Mouse (Mus musculus) limb, embryonic 15.5 days (tissue): ENCODE results near the gene Hba-a1. TPM values are rescaled to one million over a fixed set of nuclear protein-coding genes. Genes with fewer than 3 reads are reported as not detected.
A peak's percentile ranks its signal among the peaks of the same experiment; 100 is the strongest.
"Not testable (repeated sequence)": the region's sequence is repeated elsewhere in the genome, so short reads cannot be mapped to it uniquely, and the experiment has no call there.

Source experiments
- ATAC-seq: fragments of 200-750 bp; cut with Nextera tagmentation; 2 replicates; pipeline ENCODE4 v1.8.0; 2017; ENCODE audit warnings: low read depth, moderate TSS enrichment; ENCODE audit not compliant: insufficient number of reproducible peaks, low FRiP score, low TSS enrichment
- H3K27ac ChIP-seq: fragments of 300-500 bp; sonication (generic); 2 replicates; pipeline ENCODE4 v1.5.1; 2015; ENCODE audit warnings: moderate library complexity, mild to moderate bottlenecking, inconsistent platforms
- H3K27me3 ChIP-seq: fragments of 300-500 bp; sonication (generic); 2 replicates; pipeline ENCODE4 v1.6.1; 2015; ENCODE audit warnings: inconsistent platforms
- H3K36me3 ChIP-seq: fragments of 300-500 bp; sonication (generic); 2 replicates; pipeline ENCODE4 v1.6.1; 2015; ENCODE audit warnings: inconsistent platforms
- H3K4me1 ChIP-seq: fragments of 300-500 bp; sonication (generic); 2 replicates; pipeline ENCODE4 v1.6.1; 2015; ENCODE audit warnings: inconsistent platforms
- H3K4me2 ChIP-seq: fragments of 300-500 bp; sonication (generic); 2 replicates; pipeline ENCODE4 v1.6.1; 2015; ENCODE audit warnings: mild to moderate bottlenecking, inconsistent platforms
- H3K4me3 ChIP-seq: fragments of 300-500 bp; sonication (generic); 2 replicates; pipeline ENCODE4 v1.5.1; 2015; ENCODE audit warnings: mild to moderate bottlenecking, inconsistent platforms
- H3K9ac ChIP-seq: fragments of 300-500 bp; sonication (generic); 2 replicates; pipeline ENCODE4 v1.6.1; 2015; ENCODE audit warnings: inconsistent platforms
- H3K9me3 ChIP-seq: fragments of 300-500 bp; sonication (generic); 2 replicates; pipeline ENCODE4 v1.6.1; 2016; ENCODE audit warnings: inconsistent platforms
- WGBS: fragments of 180-500 bp; shearing (Covaris S2); methylation state at CpG from one replicate; pipeline ENCODE4 v1.1.7; 2015; 5-methylcytosine and 5-hydroxymethylcytosine counted together
- polyA plus RNA-seq: library from polyadenylated mRNA; unstranded; fragments of >200 nt; fragmentation: Nextera tagmentation; extraction: Ambion mirVana; gene quantifications from 2 replicates; pipeline ENCODE4 v1.2.1, GENCODE M21; 2015

Hba-a1 gene
- polyA plus RNA-seq, 1 experiment from 2014 or later: 6,336 TPM

GRCm38 (mm10) chr11:32285031-32285775 lies 1.9 kb downstream of the Hba-a1 start:
- Histone ChIP-seq H3K27ac (no peak overlapping the region), H3K4me1 (no peaks in the 10 kb centered on the region), H3K4me2 (no peak overlapping the region), H3K9ac (no peak overlapping the region), H3K9me3 (no peaks in the 10 kb centered on the region), H3K36me3 (no peaks in the 10 kb centered on the region), H3K4me3 (no peak overlapping the region), H3K27me3 (0 out of 2 replicates have a peak, but pooled peaks cover 3% of the 10 kb centered on the region)
- WGBS: 78% methylated on average over 7 of the region's 7 CpGs
- ATAC-seq: no peak

GRCm38 (mm10) chr11:32285887-32286286 lies 2.6 kb downstream of the Hba-a1 start:
- H3K4me1 ChIP-seq, H3K9ac ChIP-seq, H3K9me3 ChIP-seq: not testable (repeated sequence)

GRCm38 (mm10) chr11:32286695-32287492 lies 3.6 kb downstream of the Hba-a1 start, which contains the start of gene Hbq1b:
Hbq1b (plus strand) TSS chr11:32286965.
- not testable (repeated sequence) for H3K27ac ChIP-seq, H3K36me3 ChIP-seq, H3K9ac ChIP-seq, H3K27me3 ChIP-seq, H3K9me3 ChIP-seq, H3K4me1 ChIP-seq, ATAC-seq
- Histone ChIP-seq H3K4me2 (peak within 1 kb of the TSS; percentile 56), H3K4me3 (peak within 1 kb of the TSS; percentile 32)
- 17% methylated on average over 32 of the region's 33 CpGs for WGBS

More at GRCm38 (mm10) chr11:32285887-32286286, 2.6 kb downstream of the Hba-a1 start:
- not testable (repeated sequence) for ATAC-seq, H3K4me2 ChIP-seq, H3K4me3 ChIP-seq, H3K27ac ChIP-seq, H3K36me3 ChIP-seq, H3K27me3 ChIP-seq

- no peak overlapping the region for H3K4me3 ChIP-seq
- H3K27ac ChIP-seq: no peak overlapping the region
- 69% methylated on average over 9 of the region's 9 CpGs for WGBS
- no peaks in the 10 kb centered on the region for H3K4me1 ChIP-seq
- H3K36me3 ChIP-seq: no peaks in the 10 kb centered on the region
- H3K27me3 ChIP-seq: 0 out of 2 replicates have a peak, but pooled peaks cover 2% of the 10 kb centered on the region
- no peak for ATAC-seq
- H3K9me3 ChIP-seq: no peaks in the 10 kb centered on the region
- H3K9ac ChIP-seq: no peak overlapping the region
- no peak overlapping the region for H3K4me2 ChIP-seq
These were observed 4.1 kb downstream of the Hba-a1 start for GRCm38 (mm10) chr11:32287493-32287825.

- not testable (repeated sequence) for H3K27ac ChIP-seq, H3K27me3 ChIP-seq, H3K4me1 ChIP-seq, H3K9me3 ChIP-seq, H3K36me3 ChIP-seq, H3K9ac ChIP-seq, H3K4me2 ChIP-seq, H3K4me3 ChIP-seq, ATAC-seq
- 77% methylated on average over 4 of the region's 4 CpGs for WGBS
These were observed 9.5 kb downstream of the Hba-a1 start for GRCm38 (mm10) chr11:32292819-32293218.

GRCm38 (mm10) chr11:32293479-32293878 lies 10.2 kb downstream of the Hba-a1 start:
- not testable (repeated sequence) for H3K4me2 ChIP-seq

GRCm38 (mm10) chr11:32296203-32296602 lies 12.9 kb downstream of the Hba-a1 start, which contains the start of gene Hba-a2:
Hba-a2 (plus strand) TSS chr11:32296489.
- not testable (repeated sequence) for H3K9me3 ChIP-seq, H3K4me3 ChIP-seq, H3K9ac ChIP-seq, ATAC-seq, H3K27ac ChIP-seq, H3K36me3 ChIP-seq, H3K4me1 ChIP-seq, H3K4me2 ChIP-seq
- no CpG with 5 or more reads among the region's 4 CpGs for WGBS
- H3K27me3 ChIP-seq: peaks cover 12% of the 10 kb centered on the region

More at GRCm38 (mm10) chr11:32293479-32293878, 10.2 kb downstream of the Hba-a1 start:
- not testable (repeated sequence) for H3K36me3 ChIP-seq, ATAC-seq, H3K27ac ChIP-seq, H3K9ac ChIP-seq, H3K27me3 ChIP-seq, H3K4me1 ChIP-seq, H3K9me3 ChIP-seq, H3K4me3 ChIP-seq
- WGBS: 73% methylated on average over 3 of the region's 3 CpGs

GRCm38 (mm10) chr11:32297417-32297816 lies 14.1 kb downstream of the Hba-a1 start:
- H3K27ac ChIP-seq, H3K9me3 ChIP-seq, H3K4me2 ChIP-seq, ATAC-seq, H3K9ac ChIP-seq, H3K4me1 ChIP-seq, H3K4me3 ChIP-seq, H3K36me3 ChIP-seq: not testable (repeated sequence)
- H3K27me3 ChIP-seq: peaks cover 14% of the 10 kb centered on the region
- WGBS: 44% methylated on average over 2 of the region's 2 CpGs

- 90% methylated on average over 1 of the region's 1 CpGs for WGBS
- H3K9ac ChIP-seq: no peak overlapping the region
- no peak for ATAC-seq
- H3K36me3 ChIP-seq: no peaks in the 10 kb centered on the region
- H3K4me3 ChIP-seq: no peak overlapping the region
- H3K4me1 ChIP-seq: no peaks in the 10 kb centered on the region
- H3K27me3 ChIP-seq: peaks cover 13% of the 10 kb centered on the region
- no peaks in the 10 kb centered on the region for H3K9me3 ChIP-seq
- no peak overlapping the region for H3K4me2 ChIP-seq
- no peak overlapping the region for H3K27ac ChIP-seq
These were observed 14.7 kb downstream of the Hba-a1 start for GRCm38 (mm10) chr11:32297866-32298531.

- H3K9ac ChIP-seq: no peak overlapping the region
- no peaks in the 10 kb centered on the region for H3K9me3 ChIP-seq
- no peak for ATAC-seq
- no peaks in the 10 kb centered on the region for H3K36me3 ChIP-seq
- H3K4me3 ChIP-seq: no peak overlapping the region
- no peak overlapping the region for H3K27ac ChIP-seq
- H3K4me2 ChIP-seq: no peak overlapping the region
- H3K27me3 ChIP-seq: peaks cover 13% of the 10 kb centered on the region
- 97% methylated on average over 2 of the region's 2 CpGs for WGBS
- H3K4me1 ChIP-seq: no peaks in the 10 kb centered on the region
These were observed 15.2 kb downstream of the Hba-a1 start for GRCm38 (mm10) chr11:32298532-32298918.

- H3K36me3 ChIP-seq, H3K9ac ChIP-seq, H3K9me3 ChIP-seq, ATAC-seq, H3K27ac ChIP-seq, H3K4me1 ChIP-seq: not testable (repeated sequence)
- H3K4me2 ChIP-seq: peak within 1 kb of the TSS; percentile 38
- H3K27me3 ChIP-seq: peaks cover 13% of the 10 kb centered on the region
- H3K4me3 ChIP-seq: peak within 1 kb of the TSS; percentile 23
- 7% methylated on average over 16 of the region's 16 CpGs for WGBS
These were observed 16.6 kb downstream of the Hba-a1 start, which contains the start of gene Hbq1a for GRCm38 (mm10) chr11:32299865-32300264. Hbq1a (plus strand) TSS chr11:32300069.
